Mouse (Mus musculus) E14TG2a.4 (cell line): ENCODE data around the gene Spryd3.

ENCODE experiments used
- H3K27me3 ChIP-seq: 2 replicates; pipeline ENCODE4 v1.6.1; 2014; ENCODE audit warnings: low read length, control low read depth; ENCODE audit not compliant: insufficient read depth
- H3K36me3 ChIP-seq: 2 replicates; pipeline ENCODE4 v1.6.1; 2014; ENCODE audit warnings: low read length, control low read depth; ENCODE audit not compliant: insufficient read depth
- H3K4me1 ChIP-seq: replicated peaks from 2 replicates; pipeline ENCODE4 v1.6.1; 2014; ENCODE audit warnings: low read depth, low read length, control low read depth
- H3K4me3 ChIP-seq: replicated peaks from 2 replicates; pipeline ENCODE4 v1.5.1; 2014; ENCODE audit warnings: mild to moderate bottlenecking, low read length
- H3K9me3 ChIP-seq: 2 replicates; pipeline ENCODE4 v1.6.1; 2014; ENCODE audit warnings: low read length, control low read depth
- CTCF ChIP-seq: conservative IDR thresholded peaks from 2 replicates; pipeline ENCODE4 v1.5.1; 2014; ENCODE audit warnings: low read length
- NANOG ChIP-seq: IDR thresholded peaks from 2 replicates; pipeline ENCODE4 v1.6.1; 2014; ENCODE audit warnings: borderline replicate concordance, low read length, mixed read lengths
- POU5F1 ChIP-seq: IDR thresholded peaks from 2 replicates; pipeline ENCODE4 v1.6.1; 2014; ENCODE audit warnings: low read length, borderline replicate concordance

The Spryd3 gene

DNA sequence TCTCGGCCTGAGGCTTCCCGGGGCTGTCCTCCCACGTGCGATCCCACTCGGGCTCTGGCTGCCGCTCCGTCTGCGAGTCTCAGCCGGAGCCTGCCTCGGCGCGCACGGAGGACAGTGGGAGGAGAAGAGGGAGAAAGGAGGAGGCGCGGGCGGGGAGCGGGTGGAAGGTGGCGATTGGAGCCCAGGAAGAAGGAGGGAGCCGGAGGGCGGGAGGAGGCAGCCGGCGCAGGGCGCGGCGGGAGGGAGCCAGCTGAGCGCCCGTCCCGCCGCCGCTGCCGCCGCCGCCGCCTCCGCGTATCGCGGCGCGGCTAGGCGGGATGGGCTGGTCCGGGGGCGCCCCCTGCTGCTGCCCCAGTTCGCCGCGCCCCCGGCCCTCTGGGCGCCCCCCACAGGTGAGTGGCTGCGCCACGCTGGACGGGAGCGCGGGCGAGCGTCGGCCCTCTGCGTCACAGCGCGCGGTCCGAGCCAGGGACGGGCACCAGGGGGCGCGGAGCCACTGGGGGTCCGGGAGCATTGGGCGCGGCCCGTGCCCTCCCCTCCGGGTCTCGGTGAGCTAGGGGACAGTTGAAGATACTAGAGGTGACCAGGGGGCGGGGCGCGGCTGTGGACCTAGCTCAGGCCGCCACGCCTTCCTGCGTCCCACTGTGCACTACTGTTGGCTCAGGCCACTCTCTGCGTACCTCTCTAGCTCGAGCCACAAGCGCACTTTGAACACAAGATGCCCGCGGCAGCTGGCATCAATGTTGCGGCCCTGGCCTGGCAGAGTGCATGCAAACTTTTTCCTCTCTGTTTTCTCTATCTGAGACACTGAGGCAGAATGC, 35.7 kb downstream of the Spryd3 start, which contains the start of gene Tns2:
Tns2 (plus strand) TSS at position 253 of the 821 bp plus-strand sequence.
- no peaks in the 10 kb centered on the region for H3K9me3 ChIP-seq
- H3K4me3 ChIP-seq, result peak within 1 kb of the TSS; percentile 84
- H3K36me3 ChIP-seq, result peaks cover 42% of the 10 kb centered on the region
- peaks cover 42% of the 10 kb centered on the region for H3K27me3 ChIP-seq
- TF ChIP-seq NANOG (no peak), POU5F1 (no peak)
- peaks cover 83% of the 10 kb centered on the region for H3K4me1 ChIP-seq

DNA sequence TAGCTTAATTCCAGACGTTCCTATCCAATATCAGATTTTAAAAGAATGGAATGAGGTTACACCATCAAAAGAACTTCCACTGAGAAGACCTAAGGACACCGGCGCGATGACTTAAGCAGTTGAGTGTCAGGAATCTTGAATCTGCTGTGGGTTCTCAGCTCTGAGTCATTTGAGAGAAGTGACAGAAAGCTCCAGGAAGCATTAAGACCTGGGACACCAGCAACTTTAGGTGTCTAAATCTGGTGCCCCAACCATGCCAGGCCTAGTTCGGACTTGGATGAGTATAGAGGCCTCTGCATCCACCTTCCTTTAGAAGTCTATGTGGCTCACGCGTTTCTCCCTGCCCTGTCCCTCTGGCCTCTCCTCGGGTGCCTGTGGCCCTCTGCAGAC, 36.3 kb downstream of the Spryd3 start:
- H3K4me3 ChIP-seq, result peak overlapping the region; percentile 84
- TF ChIP-seq POU5F1 (no peak), CTCF (no peak), NANOG (no peak)
- H3K36me3 ChIP-seq, result peaks cover 46% of the 10 kb centered on the region
- H3K9me3 ChIP-seq, result no peaks in the 10 kb centered on the region
- peaks cover 88% of the 10 kb centered on the region for H3K4me1 ChIP-seq
- H3K27me3 ChIP-seq, result peaks cover 37% of the 10 kb centered on the region

DNA sequence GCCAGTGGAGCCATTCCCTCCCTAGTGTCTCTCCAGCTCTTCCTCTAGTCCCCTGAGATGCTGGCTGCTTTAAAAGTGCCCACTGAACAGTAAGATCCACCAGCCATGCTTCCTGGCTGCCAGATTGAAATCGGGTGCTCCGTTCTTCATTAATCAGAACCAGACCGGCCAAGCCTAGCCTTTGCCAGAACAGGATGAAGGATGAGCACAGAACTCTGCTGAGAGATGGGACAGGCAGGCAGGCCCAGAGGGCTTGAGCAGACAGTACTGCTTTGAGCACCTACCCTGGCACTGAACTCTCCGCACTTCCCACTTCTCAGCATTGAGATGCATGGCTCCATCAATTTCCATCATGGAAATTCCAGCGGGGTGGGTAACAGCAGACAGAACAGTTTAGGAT, 36.8 kb downstream of the Spryd3 start:
- Histone ChIP-seq H3K36me3 (peaks cover 51% of the 10 kb centered on the region), H3K27me3 (peaks cover 37% of the 10 kb centered on the region), H3K4me1 (peaks cover 88% of the 10 kb centered on the region), H3K4me3 (0 out of 2 replicates have a peak overlapping the region, but pooled peaks have one; percentile 84), H3K9me3 (no peaks in the 10 kb centered on the region)
- TF ChIP-seq CTCF (no peak), NANOG (no peak), POU5F1 (no peak)

DNA sequence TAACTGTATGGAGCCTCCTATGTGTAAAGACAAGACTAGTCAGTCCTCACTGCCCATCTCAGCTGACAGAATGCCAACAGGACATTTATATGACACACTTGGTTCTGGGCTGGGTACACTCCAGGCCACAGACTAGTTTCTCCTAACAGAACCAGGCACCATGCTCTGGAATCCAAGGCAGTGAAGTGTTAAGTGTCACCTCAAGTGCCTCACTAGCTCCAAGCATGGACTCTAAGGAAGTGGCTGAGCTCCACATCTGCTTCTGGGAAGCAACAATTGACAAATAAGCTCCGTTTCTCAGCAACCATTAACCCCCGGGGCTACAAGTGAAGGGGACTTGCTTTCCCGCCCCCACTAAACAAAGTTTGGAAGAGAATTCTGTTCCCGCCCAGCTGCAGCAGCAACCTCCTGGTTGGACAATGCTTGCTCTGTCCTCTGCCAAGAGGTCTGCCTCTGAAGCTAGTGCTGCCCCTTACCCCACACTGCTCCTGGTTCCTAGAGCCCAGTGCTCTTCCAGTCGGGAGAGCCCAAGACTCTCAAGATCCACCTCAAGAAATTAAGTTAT, 38.0 kb downstream of the Spryd3 start:
- H3K4me1 ChIP-seq, result peaks cover 88% of the 10 kb centered on the region
- H3K36me3 ChIP-seq, result peaks cover 62% of the 10 kb centered on the region
- H3K4me3 ChIP-seq, result no peak overlapping the region
- peaks cover 34% of the 10 kb centered on the region for H3K27me3 ChIP-seq
- TF ChIP-seq CTCF (no peak), POU5F1 (no peak), NANOG (no peak)
- H3K9me3 ChIP-seq, result no peaks in the 10 kb centered on the region

DNA sequence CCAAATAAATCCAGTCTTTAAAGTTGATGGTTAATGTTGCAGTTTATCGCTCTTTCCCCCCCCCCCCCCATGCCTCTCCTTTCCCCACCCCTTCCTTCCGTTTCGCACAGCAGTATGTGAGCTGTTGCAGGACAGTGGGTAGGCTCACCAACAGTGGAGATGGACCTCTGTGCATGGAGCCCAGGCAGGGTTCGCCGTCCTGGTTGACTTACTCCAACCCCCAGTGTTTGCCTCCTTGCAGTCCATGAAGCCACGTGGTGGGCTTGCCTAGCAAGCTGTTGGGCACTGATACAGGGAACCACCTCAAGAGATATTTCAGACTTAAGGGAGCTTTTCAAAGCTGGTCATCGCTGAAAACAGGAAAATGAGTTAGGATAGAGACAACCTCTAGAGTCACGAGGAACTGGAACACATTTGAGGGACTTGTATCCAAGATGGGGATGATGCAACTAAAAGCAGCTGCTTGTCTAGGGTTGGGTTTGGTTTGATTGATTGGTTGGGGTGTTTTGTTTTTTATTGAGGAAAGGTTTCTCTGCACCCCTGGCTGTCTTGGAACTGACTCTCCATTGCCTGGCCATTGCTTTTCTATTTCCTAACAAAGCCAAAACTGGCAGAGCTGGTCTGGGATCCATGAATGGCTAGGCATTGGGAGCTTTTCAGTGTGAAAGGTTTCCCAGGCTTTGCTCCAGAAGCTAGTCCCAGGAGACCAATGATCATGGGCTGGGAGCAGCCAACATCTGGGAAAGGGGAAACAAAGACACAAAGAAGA, 38.7 kb downstream of the Spryd3 start:
- Histone ChIP-seq H3K4me1 (peaks cover 87% of the 10 kb centered on the region), H3K9me3 (no peaks in the 10 kb centered on the region), H3K36me3 (peaks cover 70% of the 10 kb centered on the region), H3K27me3 (peaks cover 27% of the 10 kb centered on the region), H3K4me3 (no peak overlapping the region)
- TF ChIP-seq POU5F1 (no peak), CTCF (no peak), NANOG (no peak)

DNA sequence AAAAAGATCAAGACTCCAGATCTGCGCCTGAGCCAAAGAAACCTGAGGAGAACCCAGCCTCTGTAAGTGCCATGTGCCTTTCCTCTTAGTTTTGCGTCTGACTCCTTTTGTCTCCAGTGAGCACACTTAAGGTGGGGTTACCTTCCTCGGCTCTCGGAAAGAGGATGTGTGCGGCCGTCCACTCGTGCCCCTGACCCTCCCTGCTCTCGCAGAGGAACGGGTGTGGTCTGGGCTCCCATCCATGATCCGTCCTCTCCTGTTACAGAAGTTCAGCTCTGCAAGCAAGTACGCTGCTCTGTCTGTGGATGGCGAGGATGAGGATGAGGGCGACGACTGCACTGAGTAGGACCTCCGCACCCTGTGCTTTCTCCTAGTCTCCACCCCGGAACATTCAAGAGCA, 41.0 kb downstream of the Spryd3 start:
- Histone ChIP-seq H3K4me1 (peaks cover 87% of the 10 kb centered on the region), H3K27me3 (peaks cover 12% of the 10 kb centered on the region), H3K36me3 (peaks cover 93% of the 10 kb centered on the region), H3K4me3 (no peak overlapping the region), H3K9me3 (no peaks in the 10 kb centered on the region)
- no peak for TF ChIP-seq NANOG
- TF ChIP-seq CTCF, result no peak
- no peak for TF ChIP-seq POU5F1

DNA sequence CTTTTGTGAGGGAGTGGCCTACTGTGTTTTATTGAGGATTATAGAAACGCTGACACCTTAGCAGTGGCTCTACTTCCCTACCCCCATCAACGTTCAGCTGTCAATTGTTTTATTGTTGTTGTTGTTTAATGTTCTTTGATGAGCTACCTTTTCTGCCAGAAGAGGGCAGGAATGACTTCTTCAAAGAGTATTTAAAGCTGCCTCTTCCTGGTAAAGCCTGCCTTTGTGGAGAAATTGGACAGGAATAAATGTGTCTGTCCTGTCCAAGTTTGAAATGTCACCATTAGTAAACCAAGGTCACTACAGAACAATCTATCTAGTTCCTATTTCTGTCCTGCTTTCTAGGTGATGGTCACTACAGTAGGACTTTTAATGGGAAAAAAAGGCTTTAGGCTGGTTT, 41.9 kb downstream of the Spryd3 start:
- TF ChIP-seq NANOG (no peak), POU5F1 (no peak), CTCF (no peak)
- no peaks in the 10 kb centered on the region for H3K9me3 ChIP-seq
- peaks cover 4% of the 10 kb centered on the region for H3K27me3 ChIP-seq
- H3K36me3 ChIP-seq, result peaks cover 99% of the 10 kb centered on the region
- H3K4me3 ChIP-seq, result no peak overlapping the region
- peaks cover 88% of the 10 kb centered on the region for H3K4me1 ChIP-seq

DNA sequence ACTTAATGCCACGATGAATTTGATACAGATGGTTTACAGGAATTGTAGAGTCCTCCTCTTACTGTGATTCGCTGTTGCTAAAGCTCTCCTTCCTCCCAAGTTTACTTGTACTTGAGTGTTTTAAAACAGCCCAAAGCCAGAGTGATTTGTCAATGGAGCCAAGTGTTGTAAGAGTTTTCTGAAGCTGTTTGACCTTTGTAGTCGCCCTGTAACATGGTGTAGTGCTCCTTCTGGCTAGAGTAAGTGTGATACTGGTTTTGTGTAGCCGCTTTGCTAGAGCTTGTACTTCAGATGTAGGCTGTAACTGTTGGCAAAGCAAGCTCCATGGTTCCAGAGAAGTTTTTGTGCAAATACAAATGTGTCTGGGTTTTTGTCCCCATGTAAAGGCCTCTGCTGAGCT, 43.8 kb downstream of the Spryd3 start:
- H3K4me1 ChIP-seq, result peaks cover 87% of the 10 kb centered on the region
- H3K36me3 ChIP-seq, result peaks cover 99% of the 10 kb centered on the region
- TF ChIP-seq NANOG (no peak), POU5F1 (no peak), CTCF (no peak)
- H3K4me3 ChIP-seq, result no peak overlapping the region
- H3K27me3 ChIP-seq, result no peaks in the 10 kb centered on the region
- H3K9me3 ChIP-seq, result no peaks in the 10 kb centered on the region
